Mouse (Mus musculus) lung, embryonic 14.5 days (tissue): ENCODE results near the gene Slc9a3r1. TPM values are rescaled to one million over a fixed set of nuclear protein-coding genes. Genes with fewer than 3 reads are reported as not detected.
A peak's percentile ranks its signal among the peaks of the same experiment; 100 is the strongest.

Experiments used
- ATAC-seq: fragments of 200-750 bp; cut with Nextera tagmentation; 2 replicates; pipeline ENCODE4 v1.8.0; 2017; ENCODE audit warnings: mild to moderate bottlenecking, moderate TSS enrichment, moderate library complexity; ENCODE audit not compliant: insufficient read depth
- DNase-seq: peaks from one replicate; pipeline ENCODE4 v3.0.0-alpha.2; 2015
- H3K27ac ChIP-seq: fragments of 300-500 bp; sonication (generic); 2 replicates; pipeline ENCODE4 v1.5.1; 2014; ENCODE audit warnings: low read depth, mild to moderate bottlenecking, moderate library complexity
- H3K27me3 ChIP-seq: fragments of 300-500 bp; sonication (generic); 2 replicates; pipeline ENCODE4 v1.6.1; 2014; ENCODE audit warnings: low read length, control low read depth; ENCODE audit not compliant: insufficient read depth
- H3K36me3 ChIP-seq: fragments of 300-500 bp; sonication (generic); 2 replicates; pipeline ENCODE4 v1.6.1; 2014; ENCODE audit warnings: control low read depth; ENCODE audit not compliant: insufficient read depth
- H3K4me1 ChIP-seq: fragments of 300-500 bp; sonication (generic); 2 replicates; pipeline ENCODE4 v1.6.1; 2014; ENCODE audit warnings: antibody characterized with exemption, control low read depth; ENCODE audit not compliant: insufficient read depth
- H3K4me2 ChIP-seq: fragments of 300-500 bp; sonication (generic); 2 replicates; pipeline ENCODE4 v1.6.1; 2014; ENCODE audit warnings: mild to moderate bottlenecking
- H3K4me3 ChIP-seq: fragments of 300-500 bp; sonication (generic); 2 replicates; pipeline ENCODE4 v1.5.1; 2014; ENCODE audit warnings: low read depth, low read length
- H3K9ac ChIP-seq: fragments of 300-500 bp; sonication (generic); 2 replicates; pipeline ENCODE4 v1.6.1; 2014
- H3K9me3 ChIP-seq: fragments of 300-500 bp; sonication (generic); 2 replicates; pipeline ENCODE4 v1.6.1; 2016; ENCODE audit warnings: low read depth, low read length, control low read depth
- CTCF ChIP-seq: IDR thresholded peaks from 2 replicates; pipeline ENCODE4 v1.5.1; 2016; ENCODE audit warnings: antibody characterized with exemption, low read depth
- WGBS: fragments of 180-500 bp; shearing (Covaris S2); extraction: QIAGEN DNeasy Blood & Tissue Kit; methylation state at CpG from one replicate; pipeline ENCODE4 v1.1.7; 2014; 5-methylcytosine and 5-hydroxymethylcytosine counted together
- polyA plus RNA-seq: library from polyadenylated mRNA; unstranded; fragments of >200 nt; fragmentation: Nextera tagmentation; extraction: Ambion mirVana; gene quantifications from 2 replicates; pipeline ENCODE4 v1.2.1, GENCODE M21; 2014

Slc9a3r1 gene
- polyA plus RNA-seq, 1 experiment from 2014 or later = 52.3 TPM

- H3K4me3 ChIP-seq = no peak overlapping the region
- H3K9ac ChIP-seq = no peak overlapping the region
- H3K4me2 ChIP-seq = no peak overlapping the region
- DNase-seq = no peak
- ATAC-seq = no peak
- no peaks in the 10 kb centered on the region for H3K27me3 ChIP-seq
- no peaks in the 10 kb centered on the region for H3K36me3 ChIP-seq
- WGBS = 79% methylated on average over 2 of the region's 2 CpGs
- no peak for TF ChIP-seq CTCF
- no peaks in the 10 kb centered on the region for H3K9me3 ChIP-seq
- H3K4me1 ChIP-seq = no peaks in the 10 kb centered on the region
- no peak overlapping the region for H3K27ac ChIP-seq
These were observed 21.2 kb upstream of the Slc9a3r1 start for GRCm38 (mm10) chr11:115141970-115142369.

DNA sequence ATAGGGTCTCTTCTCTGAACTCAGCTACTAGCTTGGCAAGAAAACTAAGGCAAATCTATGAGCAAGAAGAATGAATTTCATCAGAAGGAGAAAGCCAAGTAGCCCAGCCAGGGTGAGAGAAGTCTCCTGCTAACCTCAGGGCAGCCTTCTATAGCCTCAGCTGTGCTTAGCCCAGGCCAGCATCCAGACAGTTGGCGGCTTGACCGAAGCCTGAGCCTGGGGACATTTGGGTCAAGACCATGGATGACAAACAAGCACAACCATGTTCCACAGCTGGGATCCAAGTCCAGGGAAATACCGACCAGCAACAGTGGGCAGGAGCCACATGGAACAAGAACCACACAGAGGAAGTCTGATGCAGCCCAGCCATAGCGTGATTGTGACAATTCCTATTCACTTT, 15.3 kb upstream of the Slc9a3r1 start:
- Histone ChIP-seq H3K9ac (no peak overlapping the region), H3K4me2 (no peak overlapping the region), H3K4me3 (no peak overlapping the region), H3K36me3 (no peaks in the 10 kb centered on the region), H3K27me3 (no peaks in the 10 kb centered on the region), H3K27ac (no peak overlapping the region), H3K4me1 (no peaks in the 10 kb centered on the region), H3K9me3 (no peaks in the 10 kb centered on the region)
- no peak for ATAC-seq
- no peak for TF ChIP-seq CTCF
- no peak for DNase-seq
- WGBS = 84% methylated on average over 4 of the region's 4 CpGs

DNA sequence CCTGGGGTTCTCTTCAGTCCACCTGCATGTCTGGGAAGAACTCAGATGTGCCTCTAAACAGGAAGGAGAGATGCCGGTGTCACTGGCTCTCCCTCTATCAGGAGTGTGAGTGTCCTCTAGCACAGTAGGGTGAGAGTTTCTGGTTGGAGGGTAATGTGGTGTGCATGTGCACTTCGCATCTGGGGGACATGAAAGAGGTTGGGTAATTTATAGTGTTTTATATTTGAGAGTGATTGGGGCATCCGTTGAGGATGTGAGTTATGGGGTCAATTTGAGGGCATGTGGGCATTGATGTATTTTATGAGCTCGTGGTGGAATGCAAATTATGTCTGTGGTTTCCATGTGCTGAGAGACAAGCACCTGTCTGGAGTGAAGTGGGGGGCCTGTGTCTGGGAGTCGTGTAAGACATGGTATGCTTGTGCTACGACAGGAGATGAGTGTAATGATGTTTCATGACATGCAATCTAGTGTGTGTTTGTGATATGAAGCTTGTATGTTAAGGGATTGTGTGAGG, 12.3 kb upstream of the Slc9a3r1 start:
- H3K4me2 ChIP-seq = no peak overlapping the region
- DNase-seq (no peak), ATAC-seq (no peak)
- no peak overlapping the region for H3K4me3 ChIP-seq
- TF ChIP-seq CTCF = no peak
- no peaks in the 10 kb centered on the region for H3K4me1 ChIP-seq
- H3K27me3 ChIP-seq = peaks cover 22% of the 10 kb centered on the region
- no peak overlapping the region for H3K9ac ChIP-seq
- H3K27ac ChIP-seq = no peak overlapping the region
- 40% methylated on average over 6 of the region's 6 CpGs for WGBS
- H3K9me3 ChIP-seq = no peaks in the 10 kb centered on the region
- no peaks in the 10 kb centered on the region for H3K36me3 ChIP-seq

DNA sequence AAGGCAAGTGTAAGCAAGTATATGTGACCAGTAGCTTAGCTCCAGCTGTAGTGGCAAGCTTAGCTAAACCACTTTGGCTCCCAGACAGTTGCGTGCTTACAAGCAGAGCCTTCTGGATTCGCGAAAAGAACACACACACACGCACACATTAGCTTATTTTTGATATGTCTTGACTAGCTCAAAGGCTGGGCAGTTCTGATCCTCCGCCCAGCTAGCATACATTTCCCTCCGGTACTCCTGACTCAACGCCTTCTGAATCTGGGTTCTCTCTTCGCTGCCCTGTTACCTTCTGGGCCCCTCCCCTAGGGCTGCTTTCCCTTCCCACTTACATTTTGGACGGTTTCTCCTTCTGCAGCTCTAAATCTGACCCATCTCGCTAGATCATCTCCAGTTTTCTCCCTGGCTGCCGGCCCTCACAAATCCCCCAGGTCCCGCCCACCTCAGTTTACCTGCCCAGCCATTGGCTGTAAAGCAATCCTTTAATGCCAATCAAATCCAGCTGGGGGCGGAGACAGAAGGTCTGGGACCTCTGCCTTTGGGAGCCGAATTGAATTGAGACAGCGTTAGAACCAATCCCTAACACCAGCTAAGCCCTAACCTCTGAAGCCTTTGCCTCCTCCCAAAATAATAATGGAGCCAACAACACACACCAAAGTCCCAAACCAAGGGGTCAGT, 11.2 kb upstream of the Slc9a3r1 start:
- H3K4me2 ChIP-seq = peak overlapping the region; percentile 45
- ATAC-seq = peak; percentile 71; the same call in 1 of the 2 replicates
- peak overlapping the region; percentile 10 for H3K4me3 ChIP-seq
- H3K9ac ChIP-seq = no peak overlapping the region; the same call in 1 of the 2 replicates
- no peak for TF ChIP-seq CTCF
- H3K27ac ChIP-seq = no peak overlapping the region
- H3K27me3 ChIP-seq = peaks cover 22% of the 10 kb centered on the region
- no peaks in the 10 kb centered on the region for H3K36me3 ChIP-seq
- WGBS = 4% methylated on average over 15 of the region's 15 CpGs
- DNase-seq = peak; percentile 91
- H3K4me1 ChIP-seq = no peaks in the 10 kb centered on the region
- no peaks in the 10 kb centered on the region for H3K9me3 ChIP-seq

DNA sequence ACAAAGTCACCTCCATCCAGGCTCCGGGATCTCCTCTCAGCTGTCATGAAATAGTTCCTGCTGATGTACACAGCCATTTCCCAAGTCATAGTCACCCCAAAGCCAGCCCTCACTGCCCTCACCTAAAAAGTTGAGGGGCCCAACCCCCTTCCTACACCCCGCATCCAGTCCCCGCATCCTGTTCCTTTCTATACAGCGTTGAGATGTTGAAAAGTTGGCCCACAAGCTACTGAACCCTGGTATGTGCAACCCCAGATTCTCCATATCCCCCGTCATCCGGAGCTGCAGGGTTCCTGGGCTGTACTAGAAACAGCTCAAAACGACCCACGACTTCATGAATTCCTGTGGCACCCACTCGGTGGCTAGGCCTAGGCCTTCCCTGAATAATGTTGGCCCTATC, 10.1 kb upstream of the Slc9a3r1 start:
- H3K9me3 ChIP-seq = no peaks in the 10 kb centered on the region
- H3K4me1 ChIP-seq = peaks cover 2% of the 10 kb centered on the region
- no peak for TF ChIP-seq CTCF
- WGBS = 76% methylated on average over 9 of the region's 9 CpGs
- DNase-seq = no peak
- H3K9ac ChIP-seq = no peak overlapping the region
- H3K4me3 ChIP-seq = no peak overlapping the region
- no peak overlapping the region for H3K27ac ChIP-seq
- no peak overlapping the region for H3K4me2 ChIP-seq
- no peak for ATAC-seq
- no peaks in the 10 kb centered on the region for H3K36me3 ChIP-seq
- H3K27me3 ChIP-seq = peaks cover 22% of the 10 kb centered on the region

DNA sequence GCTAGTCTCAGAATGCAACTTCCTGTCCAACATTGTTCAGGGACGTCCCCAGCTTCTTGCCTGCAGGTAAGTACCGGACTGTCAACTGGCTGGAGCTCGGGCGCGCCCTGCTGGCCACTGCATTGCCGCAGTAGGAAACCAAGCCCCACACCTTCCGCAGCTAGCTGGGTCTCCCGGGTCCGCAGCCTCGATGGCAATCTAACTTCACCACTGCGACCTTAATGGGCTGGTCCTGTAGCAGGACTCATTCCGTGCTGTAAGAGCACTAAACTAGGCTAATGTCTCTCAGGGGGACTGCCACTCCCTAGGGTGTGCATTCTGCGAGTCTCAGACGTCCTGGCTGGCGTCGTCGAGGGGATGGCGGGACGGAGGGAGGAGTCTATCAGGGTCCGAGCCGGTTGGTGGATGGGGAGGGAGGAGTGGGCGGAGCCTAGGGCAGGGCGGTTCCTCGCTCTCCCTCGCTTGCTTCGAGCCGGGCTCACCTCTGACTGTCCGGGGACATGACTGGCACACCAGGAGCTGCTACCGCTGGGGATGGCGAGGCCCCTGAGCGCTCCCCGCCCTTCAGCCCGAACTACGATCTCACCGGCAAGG, 9.3 kb upstream of the Slc9a3r1 start:
- Histone ChIP-seq H3K4me2 (peak overlapping the region; percentile 53), H3K9ac (0 out of 2 replicates have a peak overlapping the region, but pooled peaks have one; percentile 28), H3K27me3 (peaks cover 22% of the 10 kb centered on the region), H3K36me3 (no peaks in the 10 kb centered on the region), H3K9me3 (no peaks in the 10 kb centered on the region), H3K4me1 (peaks cover 7% of the 10 kb centered on the region), H3K4me3 (peak overlapping the region; percentile 28), H3K27ac (no peak overlapping the region)
- TF ChIP-seq CTCF = peak; percentile 89
- under 1% methylated on average over 35 of the region's 35 CpGs for WGBS
- peak; percentile 62; the same call in 1 of the 2 replicates for ATAC-seq
- DNase-seq = peak; percentile 81

DNA sequence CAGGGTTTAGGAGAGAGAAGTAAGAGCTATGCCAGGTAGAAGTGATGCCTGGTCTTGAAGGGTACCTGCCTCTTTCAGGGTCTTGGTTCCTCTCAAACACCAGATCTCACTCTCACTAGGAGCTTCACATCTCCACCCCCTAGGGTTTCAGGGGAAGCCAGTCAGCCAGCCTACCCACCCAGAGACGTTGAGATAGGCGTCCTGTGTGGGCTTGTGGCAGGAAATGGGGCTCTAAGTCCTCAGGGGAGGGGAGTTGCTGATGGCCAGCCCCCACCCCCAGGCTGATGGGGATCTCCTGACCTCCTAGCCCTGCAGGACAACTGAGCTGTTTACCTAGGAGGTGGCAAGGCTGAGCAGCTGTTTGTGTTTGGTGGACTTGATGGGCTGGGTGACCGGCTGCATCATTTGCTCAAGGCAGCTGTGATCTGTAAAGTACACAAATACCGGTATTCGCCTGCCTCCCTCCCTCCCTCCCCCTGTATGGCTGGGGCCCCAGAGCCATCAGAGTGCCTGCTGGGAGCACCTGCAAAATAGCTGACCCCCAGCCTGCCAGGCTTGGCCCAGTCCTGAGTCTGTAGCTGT, 8.0 kb upstream of the Slc9a3r1 start:
- Histone ChIP-seq H3K4me3 (no peak overlapping the region), H3K4me2 (no peak overlapping the region), H3K27me3 (peaks cover 22% of the 10 kb centered on the region), H3K9me3 (no peaks in the 10 kb centered on the region), H3K9ac (no peak overlapping the region), H3K27ac (no peak overlapping the region), H3K4me1 (peaks cover 7% of the 10 kb centered on the region), H3K36me3 (no peaks in the 10 kb centered on the region)
- no peak for DNase-seq
- WGBS = 3% methylated on average over 5 of the region's 5 CpGs
- no peak for TF ChIP-seq CTCF
- no peak for ATAC-seq
